In genomic region chr1:187450106-187450505, GRCm38 (mm10) we compare ENCODE assay signal across 26 mouse cellular contexts.
A peak's percentile ranks its signal among the peaks of the same experiment; 100 is the strongest.
DNase-seq lines count a peak whose midpoint lies in the region; ATAC-seq lines count a peak whose summit lies in the region.
"Had no signal": no experiment of that assay in that cellular context is flagged by ENCODE, and none has a peak within 500 bp of the region (broad histone marks: within the 10 kb centered on the region; RNA-seq: fewer than 3 reads in every experiment).

No protein-coding gene starts in this region.

- no peaks in the 10 kb centered on the region for H3K36me3 ChIP-seq in midbrain, embryonic 13.5 days
- H3K36me3 ChIP-seq: forebrain, embryonic 10.5 days; heart, embryonic 10.5 days; heart, embryonic 13.5 days; hindbrain, embryonic 13.5 days had no signal

- no peak overlapping the region for H3K4me2 ChIP-seq in midbrain, embryonic 13.5 days (replicated peaks)
- H3K4me2 ChIP-seq: forebrain, embryonic 13.5 days; heart, embryonic 13.5 days; hindbrain, embryonic 13.5 days had no signal

- no peak overlapping the region for H3K9ac ChIP-seq in midbrain, embryonic 13.5 days (replicated peaks)
- H3K9ac ChIP-seq: forebrain, embryonic 13.5 days; heart, embryonic 13.5 days; hindbrain, embryonic 13.5 days had no signal

- DNase-seq in retina, postnatal 1 day, result peak; percentile 9
- DNase-seq in retina, embryonic 14.5 days (ENCODE audit: low spot score), result no peak
- peak; percentile 63 for DNase-seq in ES-CJ7 (ENCODE audit: low read depth, low spot score)
- DNase-seq in ZHBTc4 (ENCODE audit: low read depth, low spot score), result peak; percentile 69
- no peak for DNase-seq in B cell, adult 2 months
- DNase-seq: adrenal gland, postnatal 10 days; cerebellum, adult 11 months; cerebellum, adult 2 months; cerebellum, adult 9-11 months; cerebellum, postnatal 36 days; embryo, embryonic 11 days; gastrocnemius, postnatal 10 days; gastrocnemius, postnatal 36 days; heart, adult 2 months; heart, postnatal 14 days; heart, postnatal 4 days; kidney, adult 18-20 months had no signal

- no peak for ATAC-seq in midbrain, embryonic 13.5 days
- ATAC-seq: forebrain, embryonic 13.5 days; forebrain, embryonic 16.5 days; hindbrain, embryonic 16.5 days; intestine, embryonic 16.5 days had no signal

- H3K27ac ChIP-seq in midbrain, embryonic 13.5 days, result no peak overlapping the region
- H3K27ac ChIP-seq: forebrain, embryonic 10.5 days; forebrain, embryonic 13.5 days; heart, adult 2 months; heart, embryonic 10.5 days; heart, embryonic 13.5 days; hindbrain, embryonic 13.5 days had no signal

- 0 out of 2 replicates have a peak, but pooled peaks cover 7% of the 10 kb centered on the region for H3K27me3 ChIP-seq in midbrain, embryonic 13.5 days
- H3K27me3 ChIP-seq: forebrain, embryonic 13.5 days; heart, embryonic 13.5 days had no signal

- H3K4me3 ChIP-seq in midbrain, embryonic 13.5 days (replicated peaks), result no peak overlapping the region
- H3K4me3 ChIP-seq: forebrain, embryonic 10.5 days; forebrain, embryonic 13.5 days; heart, adult 2 months; heart, embryonic 10.5 days; heart, embryonic 13.5 days; hindbrain, embryonic 13.5 days had no signal

- peaks cover 10% of the 10 kb centered on the region; the same call in 1 of the 2 replicates for H3K4me1 ChIP-seq in midbrain, embryonic 13.5 days (replicated peaks)
- H3K4me1 ChIP-seq: hindbrain, embryonic 13.5 days had no signal

- 16% methylated on average over 3 of the region's 3 CpGs for WGBS in midbrain, embryonic 13.5 days

- no peaks in the 10 kb centered on the region for H3K9me3 ChIP-seq in midbrain, embryonic 13.5 days
- H3K9me3 ChIP-seq: forebrain, embryonic 10.5 days; forebrain, embryonic 13.5 days; heart, embryonic 10.5 days; heart, embryonic 13.5 days; hindbrain, embryonic 13.5 days had no signal

Comparison
In these comparisons a context has a peak if more than half of its experiments do, and no peak if none do; other contexts are left out.
1. DNase-seq: peak in retina, postnatal 1 day (single experiment), ES-CJ7 (single experiment) and ZHBTc4 (single experiment); none in retina, embryonic 14.5 days (single experiment) and B cell, adult 2 months (0 of 2).